Mouse (Mus musculus) layer of hippocampus, adult 9-11 months (tissue): ENCODE measurements around the gene Dync2h1.
"Not testable (repeated sequence)": the region's sequence is repeated elsewhere in the genome, so short reads cannot be mapped to it uniquely, and the experiment has no call there.

ENCODE experiments used
- DNase-seq: peaks from one replicate; pipeline ENCODE4 v3.0.0; 2022

Gene Dync2h1

GRCm38 (mm10) chr9:7184172-7184896, at the start of gene Dync2h1, which contains the start of gene Dcun1d5:
TSS of gene Dync2h1 (minus strand) at chr9:7184446.
TSS of gene Dcun1d5 (plus strand) at chr9:7184520.
- peak; percentile 92 for DNase-seq

GRCm38 (mm10) chr9:7221460-7221859, 37.2 kb upstream of the Dync2h1 start:
- peak; percentile 27 for DNase-seq

- no peak for DNase-seq
Observed at GRCm38 (mm10) chr9:7221024-7221423, 36.8 kb upstream of the Dync2h1 start.

- no peak for DNase-seq
Observed at GRCm38 (mm10) chr9:7216240-7216639, 32.0 kb upstream of the Dync2h1 start.

- not testable (repeated sequence) for DNase-seq
Observed at GRCm38 (mm10) chr9:7190694-7191093, 6.4 kb upstream of the Dync2h1 start.

- DNase-seq, result peak; percentile 48
Observed at GRCm38 (mm10) chr9:7184897-7185291, 648 bp upstream of the Dync2h1 start.

GRCm38 (mm10) chr9:7176618-7177610, 7.3 kb downstream of the Dync2h1 start:
- peak; percentile 96 for DNase-seq

GRCm38 (mm10) chr9:7173756-7174155, 10.5 kb downstream of the Dync2h1 start:
- DNase-seq, result no peak

GRCm38 (mm10) chr9:7167339-7167998, 16.8 kb downstream of the Dync2h1 start:
- DNase-seq, result no peak

- no peak for DNase-seq
Observed at GRCm38 (mm10) chr9:7160688-7161087, 23.6 kb downstream of the Dync2h1 start.

GRCm38 (mm10) chr9:7159718-7160117, 24.5 kb downstream of the Dync2h1 start:
- DNase-seq, result no peak

- DNase-seq, result no peak
Observed at GRCm38 (mm10) chr9:7158605-7159004, 25.6 kb downstream of the Dync2h1 start.

- no peak for DNase-seq
Observed at GRCm38 (mm10) chr9:7154391-7154790, 29.9 kb downstream of the Dync2h1 start.

- DNase-seq, result no peak
Observed at GRCm38 (mm10) chr9:7122863-7123262, 61.4 kb downstream of the Dync2h1 start.

- DNase-seq, result no peak
Observed at GRCm38 (mm10) chr9:7110166-7110565, 74.1 kb downstream of the Dync2h1 start.

GRCm38 (mm10) chr9:7101361-7101760, 82.9 kb downstream of the Dync2h1 start:
- no peak for DNase-seq

- DNase-seq, result no peak
Observed at GRCm38 (mm10) chr9:7074625-7075024, 109.6 kb downstream of the Dync2h1 start.

GRCm38 (mm10) chr9:7070846-7071245, 113.4 kb downstream of the Dync2h1 start:
- DNase-seq, result no peak

- DNase-seq, result no peak
Observed at GRCm38 (mm10) chr9:7050588-7050987, 133.7 kb downstream of the Dync2h1 start.

- no peak for DNase-seq
Observed at GRCm38 (mm10) chr9:7042635-7043273, 141.5 kb downstream of the Dync2h1 start.

- no peak for DNase-seq
Observed at GRCm38 (mm10) chr9:7041231-7041630, 143.0 kb downstream of the Dync2h1 start.

GRCm38 (mm10) chr9:7032553-7032952, 151.7 kb downstream of the Dync2h1 start:
- DNase-seq, result no peak

GRCm38 (mm10) chr9:7015600-7015999, 168.6 kb downstream of the Dync2h1 start:
- no peak for DNase-seq
